Mouse (Mus musculus) left cerebral cortex, adult 2 months (tissue): ENCODE results near the gene Adcy2. TPM values are rescaled to one million over a fixed set of nuclear protein-coding genes. Genes with fewer than 3 reads are reported as not detected.

Source experiments
- DNase-seq, 2 experiments: peaks; one replicate each; pipeline ENCODE4 v3.0.0; 2021 to 2022; ENCODE audit warnings: low spot score in 2 of 2, mixed read lengths in 1 of 2; ENCODE audit errors: extremely low spot score in 1 of 2
- H3K27ac ChIP-seq: fragments of 200-600 bp; 2 replicates; pipeline ENCODE4 v1.8.1; 2022
- H3K4me3 ChIP-seq: fragments of 200-600 bp; 2 replicates; pipeline ENCODE4 v1.8.1; 2022
- CTCF ChIP-seq: fragments of 200-600 bp; IDR thresholded peaks from 2 replicates; pipeline ENCODE4 v1.8.1; 2022; ENCODE audit warnings: antibody characterized with exemption, mild to moderate bottlenecking, moderate library complexity
- intact Hi-C: fragments of 180-260 bp; cut with DNase I; formaldehyde crosslinking; loops from one replicate; pipeline ENCODE4 v1.15.1; 2025
- total RNA-seq, 2 experiments: library from RNA; stranded (reverse); gene quantifications; 2 replicates each; pipeline ENCODE4 v1.2.3; 2021

The Adcy2 gene
- total RNA-seq, 2 experiments from 2014 or later = 130 to 135 TPM

DNA sequence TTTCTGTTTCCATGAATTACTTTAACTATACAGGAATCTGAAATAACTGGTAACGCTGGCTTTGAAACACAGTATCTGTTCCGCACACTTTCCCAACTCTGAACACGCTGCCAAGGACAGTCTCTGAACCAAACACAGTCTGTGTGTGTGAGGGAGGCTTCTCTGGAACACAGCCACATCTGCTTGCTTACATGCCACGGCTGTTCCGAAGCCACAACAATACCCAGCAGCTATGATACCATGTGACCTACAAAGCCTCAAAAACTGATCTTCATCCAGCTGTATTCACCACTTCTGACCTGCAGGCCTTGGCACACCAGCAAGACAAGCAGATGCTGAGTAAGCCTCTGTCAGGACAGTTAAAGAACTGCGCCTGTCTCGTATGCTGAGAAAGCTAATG is 421.4 kb downstream of the Adcy2 start:
- no peak for TF ChIP-seq CTCF
- Histone ChIP-seq H3K27ac (no peak overlapping the region), H3K4me3 (no peak overlapping the region)
- intact Hi-C loops = no loop called here
- no peak for DNase-seq

DNA sequence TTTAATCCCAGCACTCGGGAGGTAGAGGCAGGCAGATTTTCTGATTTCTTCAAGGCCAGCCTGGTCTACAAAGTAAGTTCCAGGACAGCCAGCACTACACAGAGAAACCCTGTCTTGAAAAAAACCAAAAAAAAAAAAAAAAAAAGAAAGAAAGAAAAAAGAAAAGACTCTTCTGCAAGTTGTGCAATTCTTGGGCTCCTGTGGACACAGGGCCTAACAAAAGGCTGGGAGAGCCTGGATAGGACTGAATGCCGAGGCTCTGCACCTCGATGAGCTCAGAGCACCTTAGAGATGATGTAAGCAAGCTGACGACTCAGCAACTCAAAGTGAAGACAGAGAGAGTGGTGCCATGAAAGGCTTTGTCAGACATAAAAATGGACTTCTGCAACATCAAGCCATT is 424.9 kb downstream of the Adcy2 start:
- Histone ChIP-seq H3K4me3 (no peak overlapping the region), H3K27ac (no peak overlapping the region)
- no peak for DNase-seq
- intact Hi-C loops = no loop called here
- TF ChIP-seq CTCF = no peak

DNA sequence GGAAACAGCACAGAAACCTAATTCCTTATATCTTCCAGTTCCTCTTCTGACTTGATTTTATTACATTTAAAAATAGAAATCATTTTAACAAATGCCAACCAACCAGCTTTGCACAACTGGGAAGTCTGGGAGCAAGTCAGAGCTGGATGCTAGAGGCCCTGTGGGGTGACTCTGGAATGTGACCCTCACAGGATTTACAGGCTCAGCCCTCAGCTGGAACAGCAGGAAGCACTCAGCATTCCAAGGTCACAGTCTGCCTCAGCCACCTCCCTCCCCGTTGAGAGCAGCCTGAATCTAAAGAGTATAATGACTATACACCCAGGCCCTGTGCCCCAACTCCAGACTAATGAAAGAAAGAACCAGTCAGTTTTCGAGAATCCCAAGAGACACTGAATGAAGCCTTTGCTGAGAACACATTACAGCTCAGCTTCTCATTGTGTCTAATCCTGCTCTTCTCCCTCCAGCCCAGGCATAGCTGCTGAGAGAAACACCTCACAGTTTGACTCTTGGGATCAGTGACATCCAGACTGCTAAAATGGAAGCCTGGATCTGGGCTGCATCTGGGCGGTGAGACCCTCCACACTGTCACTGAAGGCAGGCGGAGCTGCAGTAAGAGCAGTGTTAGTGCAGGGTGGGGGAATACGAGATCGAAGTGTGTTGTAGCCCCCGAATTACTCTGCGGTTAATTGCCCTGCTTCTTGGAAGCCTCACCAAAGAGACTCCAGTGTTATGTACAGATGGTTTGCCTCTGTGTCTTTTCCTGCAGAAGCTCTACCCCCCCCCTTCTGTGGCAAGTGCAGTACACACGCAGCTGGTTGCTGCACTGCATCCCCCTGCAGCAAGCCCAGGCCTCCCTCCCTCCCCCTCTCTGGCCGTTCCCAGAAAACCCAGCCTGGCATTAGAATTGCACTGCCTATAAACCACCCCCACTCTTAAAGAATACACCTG is 426.1 kb downstream of the Adcy2 start:
- TF ChIP-seq CTCF = no peak
- Histone ChIP-seq H3K27ac (no peak overlapping the region), H3K4me3 (no peak overlapping the region)
- DNase-seq = no peak
- intact Hi-C loops = no loop called here

DNA sequence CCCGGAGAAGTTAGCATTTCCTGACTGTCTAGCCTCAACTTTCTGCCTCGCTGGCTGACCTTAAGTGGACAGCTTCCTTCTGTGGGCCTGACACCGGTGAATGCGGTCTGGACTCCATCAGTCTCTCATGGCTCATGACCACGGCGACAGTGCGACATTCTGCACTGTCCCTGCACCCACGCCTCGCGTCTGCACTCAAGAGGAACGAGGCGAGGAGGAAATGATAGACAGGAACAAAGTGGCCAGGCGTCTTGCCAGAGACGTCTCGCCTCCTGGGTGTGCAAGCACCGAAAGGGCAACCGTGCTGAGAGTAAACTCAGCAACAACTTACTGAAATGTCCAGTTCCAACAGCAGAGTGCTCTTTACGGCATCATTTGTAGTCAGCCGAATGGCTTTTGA is 427.1 kb downstream of the Adcy2 start:
- intact Hi-C loops = no loop called here
- H3K4me3 ChIP-seq = no peak overlapping the region
- DNase-seq = no peak
- no peak for TF ChIP-seq CTCF
- H3K27ac ChIP-seq = no peak overlapping the region
